Mouse (Mus musculus) naive thymus-derived CD4-positive, alpha-beta T cell, adult 2 months (primary cell): ENCODE measurements around the gene Fhl3.
A peak's percentile ranks its signal among the peaks of the same experiment; 100 is the strongest.
"Not testable (repeated sequence)": the region's sequence is repeated elsewhere in the genome, so short reads cannot be mapped to it uniquely, and the experiment has no call there.

Source experiments
- DNase-seq: peaks from one replicate; pipeline ENCODE4 v3.0.0-alpha.2; 2011; ENCODE audit warnings: low read depth

Fhl3 gene

DNA sequence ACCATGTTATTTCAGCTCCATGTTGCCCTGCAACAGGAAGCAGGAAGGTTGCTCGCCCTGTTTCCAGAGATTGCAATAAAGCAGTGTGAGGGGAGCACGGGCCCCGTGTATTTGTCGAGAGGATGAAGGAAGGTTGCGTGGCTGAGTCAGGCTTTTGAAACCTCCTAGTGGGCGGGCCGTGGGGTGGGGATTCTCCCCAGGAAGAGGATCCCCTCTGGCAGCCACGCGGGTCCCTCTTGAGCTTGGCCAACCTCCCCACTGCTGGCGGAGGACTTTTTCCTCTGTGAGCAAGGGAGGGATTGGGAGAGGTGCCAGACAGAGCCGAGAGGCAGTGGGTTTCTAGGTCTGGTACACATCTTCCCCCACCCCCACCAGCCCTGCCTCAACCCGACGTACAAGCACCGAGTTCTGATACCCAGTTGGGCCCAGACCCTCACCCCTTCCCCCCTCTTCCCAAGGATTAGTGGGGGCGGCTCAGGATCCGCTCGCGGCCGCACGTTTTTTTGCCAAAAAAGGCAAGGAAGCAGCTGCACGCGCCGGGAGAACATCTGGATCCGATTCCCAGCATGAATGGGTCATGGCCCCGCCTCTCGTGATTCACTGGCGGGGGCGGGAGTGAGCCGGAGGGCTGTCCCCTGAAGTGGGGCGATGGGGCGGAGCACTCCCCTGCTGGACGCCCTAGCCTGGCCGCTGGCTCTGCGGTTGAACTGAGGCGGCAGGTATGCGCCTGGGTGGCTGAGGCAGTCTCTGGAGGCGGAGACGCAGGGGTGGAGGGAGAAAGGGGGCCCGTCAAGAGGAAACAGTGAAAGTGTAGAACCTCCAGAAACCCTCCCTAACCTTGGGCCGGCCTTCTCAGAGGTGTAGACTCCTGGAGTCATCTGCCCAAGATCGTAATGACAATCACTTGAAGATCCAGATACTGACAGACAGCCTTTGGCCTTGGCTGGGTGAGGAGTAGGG is 8.3 kb downstream of the Fhl3 start:
- peak; percentile 71 for DNase-seq

DNA sequence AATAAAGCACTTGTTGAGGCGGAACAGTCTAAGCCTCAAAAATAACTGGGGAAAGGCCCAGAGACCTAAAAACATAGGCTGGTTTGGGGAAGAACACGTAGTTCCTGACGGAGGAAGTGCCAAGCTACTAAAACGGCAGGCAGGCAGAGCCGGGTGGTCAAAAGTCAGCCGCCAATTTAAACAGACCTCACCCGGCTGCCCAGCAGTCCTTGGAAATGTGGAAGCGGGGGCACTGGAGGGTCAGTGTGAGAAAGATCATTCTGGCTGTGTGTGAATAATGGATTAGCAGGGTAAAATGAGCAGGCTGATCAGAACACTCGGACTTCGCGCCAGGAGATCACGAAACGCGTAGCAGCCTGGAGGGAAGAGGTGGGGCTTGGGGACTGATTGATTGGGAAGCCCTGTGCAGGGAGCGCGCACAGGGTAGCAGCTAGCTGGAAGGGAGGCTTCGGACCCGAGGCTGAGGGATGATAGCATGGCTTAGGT is 9.5 kb downstream of the Fhl3 start:
- peak; percentile 36 for DNase-seq

DNA sequence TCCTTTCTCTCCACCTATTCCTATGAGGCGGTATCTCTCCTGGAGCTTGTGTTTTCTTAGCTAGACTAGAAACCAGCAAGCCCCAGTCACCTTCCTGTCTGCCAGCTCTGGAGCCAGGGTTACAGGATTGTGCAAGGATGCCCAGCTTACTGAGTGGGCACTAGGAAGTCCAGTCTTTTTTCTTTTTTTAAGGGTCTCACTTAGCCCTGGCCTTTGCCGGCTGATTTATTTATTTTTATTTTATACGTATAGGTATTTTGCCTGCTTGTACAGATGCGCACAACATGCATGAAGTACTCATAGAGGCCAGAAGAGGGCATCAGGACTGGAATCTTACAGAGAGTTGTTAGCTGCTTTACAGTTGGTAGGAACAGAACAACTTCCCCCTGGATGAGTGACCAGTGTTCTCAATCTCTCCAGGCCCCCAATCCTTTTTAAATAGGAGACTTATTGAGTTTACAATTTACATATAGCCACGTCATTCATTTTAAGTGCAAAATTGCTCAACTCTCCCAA is 10.3 kb downstream of the Fhl3 start:
- peak; percentile 81 for DNase-seq

DNA sequence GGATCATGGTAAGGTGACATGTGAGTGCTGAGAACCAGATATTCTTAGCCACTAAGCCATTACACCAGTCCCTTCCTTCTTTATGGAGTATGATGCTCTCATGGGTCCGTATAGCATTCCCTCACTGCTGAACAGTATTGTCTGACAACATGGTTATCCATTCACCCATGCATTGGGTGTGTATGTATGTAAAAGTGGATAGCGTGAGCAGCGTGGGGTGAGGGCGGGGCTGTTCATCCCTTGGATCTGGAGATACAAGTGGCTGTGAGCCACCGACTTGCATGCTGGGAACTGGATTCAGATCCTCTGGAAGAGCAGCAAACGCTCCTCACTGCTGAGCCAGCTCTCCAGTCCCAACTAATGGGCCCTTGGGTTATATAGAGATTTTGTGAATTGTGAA is 12.1 kb downstream of the Fhl3 start:
- DNase-seq, result peak; percentile 10

DNA sequence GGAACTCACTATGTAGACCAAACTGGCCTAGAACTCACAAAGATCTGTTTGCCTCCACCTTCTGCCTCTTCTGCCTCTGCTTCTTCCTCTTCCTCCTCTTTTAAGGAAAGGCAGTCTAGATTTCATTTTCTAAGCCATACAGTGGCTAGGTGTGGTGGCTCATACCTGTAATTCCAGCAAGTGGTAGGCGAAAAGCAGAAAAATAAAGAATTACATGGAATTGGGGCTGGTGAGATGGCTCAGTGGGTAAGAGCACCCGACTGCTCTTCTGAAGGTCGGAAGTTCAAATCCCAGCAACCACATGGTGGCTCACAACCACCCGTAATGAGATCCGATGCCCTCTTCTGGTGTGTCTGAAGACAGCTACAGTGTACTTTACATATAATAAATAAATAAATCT is 13.3 kb downstream of the Fhl3 start:
- not testable (repeated sequence) for DNase-seq

DNA sequence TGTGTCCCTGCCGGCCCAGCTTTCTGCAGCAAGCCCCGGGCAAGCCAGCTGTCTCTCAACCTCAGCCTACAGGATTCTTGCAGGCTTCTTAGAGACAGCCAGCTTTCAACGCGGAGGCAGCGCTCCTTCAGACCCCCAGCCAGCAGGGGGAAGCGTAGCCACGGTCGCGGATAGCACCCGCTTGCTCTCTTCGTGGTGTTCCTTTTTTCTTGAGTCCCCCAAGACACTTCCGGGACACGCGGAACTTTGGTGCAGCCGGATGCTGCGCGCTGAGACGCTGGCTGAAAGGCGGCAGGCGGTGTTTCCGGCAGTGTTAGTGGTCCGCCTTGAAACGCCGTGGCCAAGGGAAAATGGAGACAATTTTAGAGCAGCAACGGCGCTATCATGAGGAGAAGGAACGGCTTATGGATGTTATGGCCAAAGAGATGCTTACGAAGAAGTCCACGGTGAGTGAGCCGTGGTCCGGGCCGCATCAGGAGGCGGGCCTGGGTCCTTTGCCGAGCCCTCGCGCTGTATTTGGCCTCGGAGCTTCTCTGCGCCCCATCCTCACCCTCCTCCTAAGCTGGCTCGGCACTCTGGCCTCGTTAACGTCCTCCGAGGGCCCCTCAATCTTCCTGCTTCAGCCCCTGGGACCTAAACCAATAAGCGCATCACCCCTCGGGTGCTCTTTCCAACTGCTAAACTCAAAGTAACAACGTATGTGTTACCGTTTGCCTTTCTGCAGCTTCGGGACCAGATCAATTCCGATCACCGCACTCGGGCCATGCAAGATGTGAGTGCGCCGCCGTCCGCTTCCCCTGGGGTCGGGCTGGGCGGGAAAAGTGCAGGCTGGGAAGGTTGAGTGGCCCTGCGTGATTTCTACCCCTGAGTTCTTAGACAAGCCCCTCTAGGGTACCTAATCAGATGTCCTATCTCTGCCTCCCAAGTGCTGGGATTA is 14.3 kb downstream of the Fhl3 start, which contains the start of gene Sf3a3:
Gene Sf3a3 (plus strand): TSS at position 232 of the 937 bp plus-strand sequence.
- DNase-seq, result peak; percentile 98

DNA sequence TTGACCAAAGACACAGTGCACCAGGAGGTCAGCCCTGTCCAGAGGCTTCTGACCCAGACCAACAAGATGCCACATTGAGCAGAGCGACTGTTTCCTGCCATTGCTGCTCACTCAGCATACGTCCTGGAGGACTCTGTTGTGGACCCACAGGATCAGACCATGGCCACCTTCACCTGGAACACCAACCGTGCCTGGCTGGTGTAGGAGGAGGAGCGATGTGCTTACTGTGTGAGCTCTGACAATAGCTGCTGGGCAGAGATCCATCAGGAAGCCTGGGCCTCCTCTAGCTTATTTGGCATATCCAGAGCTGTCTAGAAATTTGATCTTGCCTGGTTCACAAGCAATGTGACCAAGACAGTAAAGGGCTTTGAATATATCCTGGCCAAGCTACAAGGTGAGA is 18.6 kb downstream of the Fhl3 start:
- no peak for DNase-seq

DNA sequence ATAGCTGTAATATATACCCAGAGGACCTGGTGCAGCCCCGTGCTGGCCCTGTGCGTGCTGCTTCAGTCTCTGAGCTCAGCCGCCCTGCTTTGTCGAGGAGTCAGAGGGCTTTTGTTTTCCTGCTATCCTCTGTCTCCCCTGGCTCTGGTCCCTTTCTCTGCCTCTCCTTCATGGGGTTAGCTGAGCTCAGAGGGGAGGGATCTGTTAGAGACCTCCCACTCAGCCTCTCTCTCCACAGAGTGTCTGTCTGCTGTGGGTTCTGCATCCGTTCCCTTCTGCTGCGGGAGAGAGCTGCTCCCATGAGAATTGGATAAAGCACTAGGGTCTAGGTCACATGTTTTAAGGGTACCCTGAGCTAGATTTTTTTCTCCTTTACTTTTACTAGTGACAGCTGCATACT is 25.6 kb downstream of the Fhl3 start:
- DNase-seq, result no peak

DNA sequence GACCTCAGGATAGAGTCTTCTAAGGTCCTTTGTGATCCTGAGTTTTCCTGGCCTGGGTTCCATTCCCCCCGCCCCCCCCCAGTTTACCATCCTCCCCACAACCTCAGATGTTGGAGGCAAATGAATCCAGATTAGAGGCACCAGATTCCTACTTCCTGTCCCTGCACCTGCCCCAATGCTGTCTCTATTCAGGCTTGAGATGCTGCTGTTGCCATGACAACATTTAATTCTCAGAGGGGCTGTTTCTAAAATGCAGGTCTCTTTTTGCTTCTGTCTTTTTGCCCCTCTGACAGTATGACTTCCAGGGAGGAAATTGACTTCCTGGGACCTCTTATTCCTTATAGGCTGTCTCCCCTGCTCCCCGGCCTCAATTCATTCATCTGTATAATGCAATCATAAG is 36.5 kb downstream of the Fhl3 start:
- no peak for DNase-seq

DNA sequence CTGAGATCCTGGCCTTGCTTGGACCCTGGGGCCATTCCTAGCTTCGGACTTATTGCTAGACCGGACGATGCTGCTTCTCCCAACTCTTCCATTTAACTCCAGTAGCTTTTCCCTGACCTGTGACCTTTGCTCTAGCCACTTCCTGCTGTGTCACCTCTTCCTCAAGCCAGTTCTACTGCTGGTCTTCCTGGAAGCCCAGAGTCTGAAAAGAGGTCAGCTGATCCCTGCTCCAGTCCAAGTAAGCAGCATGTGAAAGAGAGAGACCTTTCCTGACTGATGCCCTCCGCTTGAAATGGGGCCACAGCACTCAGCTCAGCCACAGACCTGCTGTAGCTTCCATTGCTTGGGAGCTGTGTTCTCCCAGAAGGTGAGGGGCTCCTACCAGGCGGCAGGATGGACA is 37.0 kb downstream of the Fhl3 start:
- DNase-seq, result no peak

DNA sequence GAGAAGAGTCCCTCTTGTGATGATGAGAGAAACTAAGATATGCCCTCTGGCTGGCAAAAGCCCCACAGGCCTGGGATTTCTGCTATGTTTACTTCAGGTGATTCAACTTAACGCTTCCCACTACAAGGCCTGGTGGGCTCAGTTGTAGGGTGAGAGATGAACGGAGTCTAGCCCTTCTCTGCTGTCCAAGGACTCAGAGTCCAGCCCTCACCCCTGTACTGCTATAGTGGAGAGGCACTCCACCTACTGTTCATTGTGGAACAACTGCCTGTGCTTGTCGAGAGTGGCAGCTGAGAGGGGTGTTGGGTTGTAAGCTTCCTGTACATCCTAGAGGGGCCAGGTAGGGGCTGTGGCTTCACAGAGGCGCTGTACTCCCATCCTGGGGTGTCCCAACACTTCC is 37.5 kb downstream of the Fhl3 start:
- no peak for DNase-seq

DNA sequence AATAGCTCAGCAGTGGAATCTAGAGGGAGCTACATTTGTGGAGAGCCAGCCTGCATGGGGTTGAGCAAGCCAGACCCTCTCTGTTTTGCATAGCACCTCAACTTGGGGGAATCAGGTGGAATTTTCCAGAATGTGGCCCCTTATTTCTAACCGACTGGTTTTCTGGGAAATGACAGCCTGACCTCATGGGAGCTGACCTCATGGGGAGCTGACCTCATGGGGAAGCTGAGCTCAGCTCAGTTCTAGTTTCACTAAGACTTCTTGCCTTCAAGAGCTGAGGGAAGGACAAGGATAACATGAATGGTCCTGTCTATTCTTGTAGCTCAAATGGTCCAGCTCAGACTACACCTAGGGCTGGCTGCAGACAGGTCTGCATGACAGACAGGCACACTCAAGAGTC is 38.3 kb downstream of the Fhl3 start:
- DNase-seq, result no peak

DNA sequence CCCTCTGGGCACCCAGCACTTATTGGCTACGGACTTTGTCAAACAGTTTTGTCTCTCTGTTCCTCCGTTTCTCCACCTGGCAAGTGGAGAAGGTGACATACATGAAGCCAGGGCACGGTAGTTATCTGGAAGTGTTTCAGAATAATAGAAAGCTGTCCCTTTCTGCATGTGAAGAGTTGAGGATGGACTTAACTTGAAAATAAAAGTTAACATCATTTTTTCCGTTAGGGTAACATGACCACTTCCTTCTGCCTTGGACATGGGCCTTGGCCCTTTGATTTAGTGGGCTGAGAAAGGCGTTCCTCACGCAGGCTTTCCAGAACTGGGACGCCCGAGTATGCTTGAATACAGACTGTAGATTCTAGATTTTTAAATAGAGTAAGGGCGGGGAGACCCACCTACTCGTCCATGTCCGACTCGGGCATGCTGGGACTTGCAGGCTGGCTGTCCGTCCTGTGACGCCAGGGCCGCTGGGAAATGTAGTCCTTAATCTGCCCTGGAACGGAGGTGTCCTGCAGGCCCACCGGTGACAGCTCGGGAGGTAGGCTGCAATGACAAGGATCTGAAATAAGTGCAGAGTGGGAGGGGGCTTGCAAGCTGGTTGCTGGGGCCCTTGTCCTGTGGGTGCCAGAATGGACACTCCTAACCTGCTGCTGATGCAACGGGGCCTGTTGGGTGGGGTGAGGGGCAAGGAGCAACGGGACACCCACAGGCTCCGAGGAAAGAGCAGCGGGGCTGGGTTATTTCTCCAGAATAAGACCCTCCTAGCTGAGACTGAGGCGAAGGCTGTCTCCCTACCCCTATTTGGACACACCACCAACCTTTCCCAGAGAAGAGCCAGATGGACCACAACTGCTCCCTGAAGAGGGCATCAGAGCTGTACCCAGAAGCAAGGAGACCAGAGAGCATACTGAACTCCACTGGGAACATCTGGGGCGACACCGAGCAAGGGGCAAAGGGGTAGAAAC is 41.2 kb downstream of the Fhl3 start, which contains the start of gene Inpp5b:
Gene Inpp5b (plus strand): TSS at position 475 of the 968 bp plus-strand sequence.
- peak; percentile 57 for DNase-seq

DNA sequence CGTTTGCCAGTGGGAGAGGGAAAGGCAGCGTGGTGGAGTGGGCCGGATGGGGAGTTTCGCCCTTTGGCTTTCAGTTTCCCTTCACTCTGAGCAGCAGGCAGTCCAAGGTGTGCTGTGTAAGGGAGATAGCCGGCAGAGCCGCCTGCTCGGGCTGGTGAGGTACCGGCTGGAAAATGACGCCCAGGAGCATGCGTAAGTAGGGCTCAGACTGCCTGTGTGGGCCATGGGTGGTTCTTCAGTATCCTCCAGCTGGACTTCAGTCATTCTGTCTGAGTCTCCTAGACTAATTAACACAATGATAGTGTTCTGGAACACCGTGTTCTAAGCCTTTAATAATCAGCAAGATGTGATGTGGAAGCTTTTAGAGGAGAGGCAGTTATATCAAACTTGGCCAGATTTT is 42.3 kb downstream of the Fhl3 start:
- no peak for DNase-seq

DNA sequence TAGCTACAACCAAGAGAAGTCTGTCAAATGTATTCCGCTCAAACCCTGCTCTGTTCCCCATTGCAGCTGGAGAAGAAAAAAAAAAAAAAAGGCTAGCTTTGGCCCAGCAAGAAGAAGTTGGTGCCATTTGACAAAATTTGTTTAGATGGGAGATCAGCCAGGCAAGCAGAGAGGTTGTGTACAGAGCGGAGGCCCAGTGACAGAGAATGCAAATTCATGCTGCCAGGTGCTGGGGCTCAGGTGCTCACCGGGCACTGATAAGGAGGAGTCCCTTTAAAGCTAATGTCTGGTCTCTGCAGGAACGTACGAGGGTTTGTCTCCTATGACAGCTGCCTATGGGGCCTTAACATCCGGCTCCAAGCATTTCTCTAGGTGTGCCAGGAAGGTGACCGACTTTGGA is 46.1 kb downstream of the Fhl3 start:
- no peak for DNase-seq

DNA sequence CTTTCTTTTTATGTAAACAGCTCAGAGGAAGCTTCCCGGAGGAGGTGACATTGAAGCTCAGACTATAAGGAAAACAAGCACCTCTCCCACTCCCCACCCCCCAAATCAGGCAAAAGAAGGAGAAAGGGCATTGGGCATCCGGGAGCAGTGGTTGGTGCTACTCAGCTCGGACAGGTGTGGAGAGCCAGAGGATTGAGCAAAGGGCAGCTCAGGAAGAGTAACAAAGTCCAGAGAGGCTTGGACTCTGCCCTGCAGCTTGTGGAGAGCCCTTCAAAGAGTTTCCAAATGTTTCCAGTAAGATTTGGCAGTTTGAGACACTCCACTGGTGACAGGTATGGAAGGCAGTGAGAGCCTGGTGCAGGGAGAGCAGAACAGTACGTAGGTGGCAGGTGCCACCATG is 47.4 kb downstream of the Fhl3 start:
- DNase-seq, result no peak

DNA sequence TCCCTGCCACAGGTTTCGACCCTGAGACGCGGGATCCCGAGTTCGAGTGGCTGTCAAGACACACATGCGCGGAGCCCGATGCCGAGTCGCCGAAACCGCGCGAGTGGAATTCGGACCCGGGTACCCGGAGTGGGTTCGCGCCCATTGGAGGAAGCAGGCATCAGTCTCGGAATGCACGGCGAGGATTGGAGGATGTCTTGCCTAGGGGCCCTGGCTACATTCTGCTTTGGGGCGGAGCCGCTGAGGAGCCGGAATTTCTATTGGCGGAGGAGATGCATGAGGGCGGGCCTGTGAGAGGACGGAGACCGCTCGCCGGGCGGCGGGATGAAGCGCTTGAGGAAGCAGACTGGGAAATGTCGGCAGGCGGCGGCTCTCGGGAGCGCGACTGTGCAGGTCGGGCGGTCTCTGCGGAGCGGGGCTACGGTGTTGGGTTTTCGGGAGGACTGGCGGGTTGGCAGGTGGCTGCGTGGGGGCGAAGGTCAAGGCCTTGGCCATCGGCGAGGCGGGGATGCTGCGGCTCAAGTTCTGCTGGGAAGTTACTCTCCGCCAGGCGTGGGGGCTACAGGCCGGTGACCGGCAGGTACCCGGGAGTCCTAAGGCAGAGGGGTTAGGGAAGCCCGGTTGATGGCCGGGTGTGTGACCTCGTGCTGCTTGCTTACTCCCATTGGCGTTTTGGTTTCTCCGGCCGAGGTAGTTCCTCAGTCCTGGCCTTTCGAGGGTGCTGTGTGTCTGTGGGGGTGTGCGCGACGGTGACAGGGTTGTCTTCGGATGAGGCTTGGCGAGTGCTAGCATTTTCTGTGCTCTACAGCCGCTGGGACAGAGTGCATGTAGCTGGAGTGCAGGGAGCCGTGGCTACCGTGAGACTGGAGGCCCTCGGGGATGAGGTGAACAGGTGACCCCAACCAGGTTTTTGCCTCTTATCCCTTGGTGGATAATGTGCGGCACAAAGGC is 51.1 kb downstream of the Fhl3 start:
- DNase-seq, result peak; percentile 95

DNA sequence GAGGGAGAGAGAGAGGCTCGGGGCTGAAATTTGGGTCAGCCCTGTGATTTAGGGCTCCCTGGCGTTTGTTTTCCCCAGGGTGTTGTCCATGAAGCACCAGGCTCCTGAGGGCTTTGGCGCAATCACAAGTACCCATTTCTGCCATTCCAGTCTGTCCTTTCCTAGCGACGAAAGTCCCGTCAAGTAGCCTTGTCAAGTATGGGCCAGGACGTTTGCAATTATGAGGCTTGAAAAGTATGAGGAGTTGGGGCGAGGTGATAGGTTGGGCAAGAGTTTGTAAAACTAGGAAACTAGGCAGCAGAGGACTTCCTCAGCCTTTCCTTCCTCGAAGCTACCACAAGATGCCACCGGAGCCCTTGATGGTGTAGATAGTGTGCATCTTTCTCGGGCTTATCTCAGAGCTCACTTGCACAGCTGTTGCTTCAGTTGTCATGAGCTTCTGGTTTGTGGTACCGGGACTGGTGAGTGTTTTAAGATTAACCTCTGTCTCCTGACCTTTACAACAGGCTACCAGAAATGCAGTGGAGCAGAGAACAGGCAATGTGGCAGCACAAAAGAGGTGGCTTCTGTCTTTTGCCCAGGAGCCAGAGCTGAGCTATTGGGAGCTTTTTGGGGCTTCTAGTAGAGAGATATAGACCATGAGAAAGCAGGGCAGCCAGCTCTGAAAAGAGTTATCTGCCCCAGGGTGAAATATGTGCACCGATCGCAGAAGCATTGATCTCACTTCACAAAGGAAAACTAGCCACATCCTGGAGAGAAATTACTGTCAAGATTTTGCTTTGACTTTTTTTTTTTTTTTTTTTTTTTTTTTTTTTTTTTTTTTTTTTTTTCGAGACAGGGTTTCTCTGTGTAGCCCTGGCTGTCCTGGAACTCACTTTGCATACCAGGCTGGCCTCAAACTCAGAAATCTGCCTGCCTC is 52.0 kb downstream of the Fhl3 start:
- peak; percentile 82 for DNase-seq

DNA sequence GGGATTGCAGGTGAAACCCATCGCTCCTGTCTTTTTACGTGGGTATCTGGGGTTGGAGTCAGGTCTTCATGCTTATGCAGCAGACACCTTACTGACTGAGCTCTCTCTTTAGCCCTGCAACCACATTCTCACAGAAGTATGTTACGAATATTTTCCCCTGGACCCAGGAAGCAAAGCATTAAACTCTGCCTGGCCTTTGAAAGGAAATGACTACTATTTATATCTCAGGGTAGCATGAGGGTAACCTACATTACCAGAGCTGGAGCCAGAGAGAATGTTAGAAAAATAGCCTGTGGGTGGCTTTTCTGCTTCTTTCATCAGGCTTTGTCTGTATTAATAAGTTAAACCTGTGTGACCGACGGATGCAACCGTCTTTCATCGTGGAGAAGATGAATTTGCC is 55.0 kb downstream of the Fhl3 start:
- DNase-seq, result peak; percentile 49
